Mouse (Mus musculus): ENCODE measurements around the gene Mrpl48. TPM values are rescaled to one million over a fixed set of nuclear protein-coding genes. Genes with fewer than 3 reads are reported as not detected.
"Not testable (repeated sequence)": the region's sequence is repeated elsewhere in the genome, so short reads cannot be mapped to it uniquely, and the experiment has no call there.

Mrpl48 gene
- total RNA-seq, 2 experiments from 2014 or later, result 48.5 to 55.5 TPM

GRCm38 (mm10) chr7:100591522-100591852 lies 16.6 kb downstream of the Mrpl48 start:
- intact Hi-C loops (cut with DNase I), result no loop called here
- DNase-seq (ENCODE audit: extremely low spot score in 1 of 2, low spot score in 2 of 2), result no peak

GRCm38 (mm10) chr7:100590845-100591521 lies 17.1 kb downstream of the Mrpl48 start:
- intact Hi-C loops (cut with DNase I), result no loop called here
- DNase-seq (ENCODE audit: extremely low spot score in 1 of 2, low spot score in 2 of 2), result peak; percentile 62 to 90

GRCm38 (mm10) chr7:100590504-100590844 lies 17.6 kb downstream of the Mrpl48 start:
- intact Hi-C loops (cut with DNase I), result no loop called here
- DNase-seq (ENCODE audit: extremely low spot score in 1 of 2, low spot score in 2 of 2), result no peak

- intact Hi-C loops (cut with DNase I), result loop anchor here (10.0 kb wide), 1 partner anchor 55 kb away; the partner anchor contains the start of gene Coa4
- DNase-seq (ENCODE audit: extremely low spot score in 1 of 2, low spot score in 2 of 2), result no peak
Observed at GRCm38 (mm10) chr7:100589816-100590215, 18.3 kb downstream of the Mrpl48 start.

- peak; percentile 83 to 94 for DNase-seq (ENCODE audit: extremely low spot score in 1 of 2, low spot score in 2 of 2)
- intact Hi-C loops (cut with DNase I), result loop anchor here (10.0 kb wide), 1 partner anchor 48 kb away; the partner anchor contains the start of gene Coa4
Observed at GRCm38 (mm10) chr7:100582727-100583236, 25.3 kb downstream of the Mrpl48 start.

- no peak for DNase-seq (ENCODE audit: extremely low spot score in 1 of 2, low spot score in 2 of 2)
- intact Hi-C loops (cut with DNase I), result loop anchor here (10.0 kb wide), 1 partner anchor 47 kb away; the partner anchor contains the start of gene Coa4
Observed at GRCm38 (mm10) chr7:100582235-100582634, 25.9 kb downstream of the Mrpl48 start.

- intact Hi-C loops (cut with DNase I), result no loop called here
- DNase-seq (ENCODE audit: extremely low spot score in 1 of 2, low spot score in 2 of 2), result no peak
Observed at GRCm38 (mm10) chr7:100578794-100579193, 29.3 kb downstream of the Mrpl48 start.

- DNase-seq (ENCODE audit: extremely low spot score in 1 of 2, low spot score in 2 of 2), result no peak
- intact Hi-C loops (cut with DNase I), result no loop called here
Observed at GRCm38 (mm10) chr7:100572704-100573103, 35.4 kb downstream of the Mrpl48 start.

GRCm38 (mm10) chr7:100572061-100572460 lies 36.0 kb downstream of the Mrpl48 start:
- no peak for DNase-seq (ENCODE audit: extremely low spot score in 1 of 2, low spot score in 2 of 2)
- intact Hi-C loops (cut with DNase I), result no loop called here

GRCm38 (mm10) chr7:100570930-100571715 lies 37.0 kb downstream of the Mrpl48 start:
- no peak for DNase-seq (ENCODE audit: extremely low spot score in 1 of 2, low spot score in 2 of 2)

GRCm38 (mm10) chr7:100569907-100570306 lies 38.2 kb downstream of the Mrpl48 start:
- DNase-seq (ENCODE audit: extremely low spot score in 1 of 2, low spot score in 2 of 2), result no peak
- intact Hi-C loops (cut with DNase I), result no loop called here

More at GRCm38 (mm10) chr7:100570930-100571715, 37.0 kb downstream of the Mrpl48 start:
- intact Hi-C loops (cut with DNase I), result no loop called here

- DNase-seq (ENCODE audit: extremely low spot score in 1 of 2, low spot score in 2 of 2); intact Hi-C loops (cut with DNase I): not testable (repeated sequence)
Observed at GRCm38 (mm10) chr7:100567238-100567637, 40.9 kb downstream of the Mrpl48 start.

GRCm38 (mm10) chr7:100561861-100562587 lies 46.1 kb downstream of the Mrpl48 start:
- intact Hi-C loops (cut with DNase I), result no loop called here
- DNase-seq (ENCODE audit: extremely low spot score in 1 of 2, low spot score in 2 of 2), result no peak

GRCm38 (mm10) chr7:100559331-100559730 lies 48.8 kb downstream of the Mrpl48 start:
- DNase-seq (ENCODE audit: extremely low spot score in 1 of 2, low spot score in 2 of 2), result no peak
- intact Hi-C loops (cut with DNase I), result loop anchor here (10.0 kb wide), 1 partner anchor 45 kb away; the partner anchor contains the start of genes Mrpl48 and Rab6a

- intact Hi-C loops (cut with DNase I), result loop anchor here (10.0 kb wide), 1 partner anchor 48 kb away; the partner anchor contains the start of genes Mrpl48 and Rab6a
- DNase-seq (ENCODE audit: extremely low spot score in 1 of 2, low spot score in 2 of 2), result no peak
Observed at GRCm38 (mm10) chr7:100557241-100557640, 50.9 kb downstream of the Mrpl48 start.

- intact Hi-C loops (cut with DNase I), result loop anchor here (10.0 kb wide), 1 partner anchor 49 kb away; the partner anchor contains the start of genes Mrpl48 and Rab6a
- peak; percentile 50 to 55 for DNase-seq (ENCODE audit: extremely low spot score in 1 of 2, low spot score in 2 of 2)
Observed at GRCm38 (mm10) chr7:100555431-100555951, 52.6 kb downstream of the Mrpl48 start.

- no peak for DNase-seq (ENCODE audit: extremely low spot score in 1 of 2, low spot score in 2 of 2)
- intact Hi-C loops (cut with DNase I), result loop anchor here (10.0 kb wide), 1 partner anchor 50 kb away; the partner anchor contains the start of genes Mrpl48 and Rab6a
Observed at GRCm38 (mm10) chr7:100554939-100555338, 53.2 kb downstream of the Mrpl48 start.

GRCm38 (mm10) chr7:100550338-100551007 lies 57.6 kb downstream of the Mrpl48 start:
- DNase-seq (ENCODE audit: extremely low spot score in 1 of 2, low spot score in 2 of 2), result peak; percentile 32 to 51
- intact Hi-C loops (cut with DNase I), result loop anchor here (10.0 kb wide), 1 partner anchor 54 kb away; the partner anchor contains the start of genes Mrpl48 and Rab6a

All from left cerebral cortex, postnatal 10 days (tissue).